Mouse (Mus musculus) neural tube, embryonic 14.5 days (tissue): ENCODE measurements at regions not wholly inside any gene's neighbourhood (a gene's known extent, or its start where the extent isn't known, plus 50 kb on each side); places are given as distances from the start of the nearest gene placed in this dataset.
A peak's percentile ranks its signal among the peaks of the same experiment; 100 is the strongest.

Source experiments
- ATAC-seq: fragments of 200-750 bp; cut with Nextera tagmentation; 2 replicates; pipeline ENCODE4 v1.8.0; 2017; ENCODE audit warnings: low read depth, mild to moderate bottlenecking, moderate TSS enrichment, moderate library complexity
- H3K27ac ChIP-seq: fragments of 300-500 bp; sonication (generic); 2 replicates; pipeline ENCODE4 v1.5.1; 2014; ENCODE audit warnings: low read depth, mild to moderate bottlenecking, control low read depth, low read length, moderate library complexity, mixed read lengths
- H3K27me3 ChIP-seq: fragments of 300-500 bp; sonication (generic); 2 replicates; pipeline ENCODE4 v1.6.1; 2014; ENCODE audit warnings: low read length; ENCODE audit not compliant: control insufficient read depth, insufficient read depth
- H3K36me3 ChIP-seq: fragments of 300-500 bp; sonication (generic); 2 replicates; pipeline ENCODE4 v1.6.1; 2014; ENCODE audit warnings: low read length, mixed read lengths; ENCODE audit not compliant: control insufficient read depth, insufficient read depth
- H3K4me1 ChIP-seq: fragments of 300-500 bp; sonication (generic); 2 replicates; pipeline ENCODE4 v1.6.1; 2014; ENCODE audit warnings: low read length; ENCODE audit not compliant: control insufficient read depth, insufficient read depth
- H3K4me2 ChIP-seq: fragments of 300-500 bp; sonication (generic); 2 replicates; pipeline ENCODE4 v1.6.1; 2014; ENCODE audit warnings: mild to moderate bottlenecking, low read depth, low read length, control low read depth
- H3K4me3 ChIP-seq: fragments of 300-500 bp; sonication (generic); 2 replicates; pipeline ENCODE4 v1.5.1; 2014; ENCODE audit warnings: low read depth, low read length, control low read depth, mixed read lengths
- H3K9ac ChIP-seq: fragments of 300-500 bp; sonication (generic); replicated peaks from 2 replicates; pipeline ENCODE4 v1.6.1; 2014; ENCODE audit warnings: low read depth, mild to moderate bottlenecking, control low read depth, low read length, mixed read lengths
- H3K9me3 ChIP-seq: fragments of 300-500 bp; sonication (generic); 2 replicates; pipeline ENCODE4 v1.6.1; 2016; ENCODE audit warnings: low read length; ENCODE audit not compliant: control insufficient read depth
- whole genome bisulfite sequencing: fragments of 180-500 bp; shearing (Covaris S2); extraction: QIAGEN DNeasy Blood & Tissue Kit; methylation state at CpG from one replicate; pipeline ENCODE4 v1.1.7; 2014; 5-methylcytosine and 5-hydroxymethylcytosine counted together

DNA sequence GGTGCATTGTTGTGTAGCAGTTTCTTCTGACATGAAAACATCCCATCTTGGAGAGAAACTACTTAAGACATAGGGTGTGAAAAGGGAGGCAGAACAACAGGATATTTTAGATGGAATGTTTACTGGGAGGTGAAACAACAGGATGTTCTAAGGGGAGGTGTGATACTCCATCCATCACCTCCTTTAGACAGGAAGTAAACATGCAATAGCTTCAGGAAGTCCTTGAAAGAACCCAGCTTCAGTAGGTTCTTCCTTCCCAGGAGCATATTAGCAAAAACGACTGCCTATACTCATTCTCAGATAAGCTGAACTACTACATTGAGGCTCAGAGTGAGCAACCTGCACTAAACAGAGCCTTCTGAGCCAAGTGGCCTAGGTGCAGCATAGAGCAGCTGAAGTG is 82.6 kb upstream of the Med14 start:
- Histone ChIP-seq H3K4me2 (no peak overlapping the region), H3K27ac (no peak overlapping the region), H3K36me3 (no peaks in the 10 kb centered on the region), H3K9me3 (no peaks in the 10 kb centered on the region), H3K9ac (no peak overlapping the region), H3K27me3 (no peaks in the 10 kb centered on the region), H3K4me1 (no peaks in the 10 kb centered on the region), H3K4me3 (no peak overlapping the region)
- ATAC-seq = no peak
- 60% methylated on average over 1 of the region's 1 CpGs for WGBS

DNA sequence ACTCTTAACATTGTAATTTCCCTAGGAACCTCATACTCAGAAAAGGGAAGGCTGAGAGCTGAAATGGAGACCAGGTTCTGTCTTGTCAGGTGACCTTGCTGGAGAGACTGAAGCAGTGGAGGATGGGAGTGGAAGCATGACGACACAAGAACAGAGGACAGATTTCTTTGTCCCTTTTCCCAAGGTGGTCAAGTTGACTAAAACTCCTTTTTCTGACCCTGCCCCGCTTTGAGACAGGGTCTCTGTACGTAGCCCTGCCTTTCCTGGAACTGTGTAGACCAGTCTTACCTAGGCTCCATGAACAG is 79.1 kb upstream of the Med14 start:
- H3K9me3 ChIP-seq = no peaks in the 10 kb centered on the region
- 56% methylated on average over 3 of the region's 3 CpGs for WGBS
- H3K27ac ChIP-seq = peak overlapping the region; percentile 85
- H3K36me3 ChIP-seq = no peaks in the 10 kb centered on the region
- H3K4me1 ChIP-seq = no peaks in the 10 kb centered on the region
- no peak overlapping the region for H3K4me3 ChIP-seq
- peak; percentile 16; the same call in 1 of the 2 replicates for ATAC-seq
- H3K27me3 ChIP-seq = no peaks in the 10 kb centered on the region
- H3K4me2 ChIP-seq = peak overlapping the region; percentile 43; the same call in 1 of the 2 replicates
- no peak overlapping the region for H3K9ac ChIP-seq

DNA sequence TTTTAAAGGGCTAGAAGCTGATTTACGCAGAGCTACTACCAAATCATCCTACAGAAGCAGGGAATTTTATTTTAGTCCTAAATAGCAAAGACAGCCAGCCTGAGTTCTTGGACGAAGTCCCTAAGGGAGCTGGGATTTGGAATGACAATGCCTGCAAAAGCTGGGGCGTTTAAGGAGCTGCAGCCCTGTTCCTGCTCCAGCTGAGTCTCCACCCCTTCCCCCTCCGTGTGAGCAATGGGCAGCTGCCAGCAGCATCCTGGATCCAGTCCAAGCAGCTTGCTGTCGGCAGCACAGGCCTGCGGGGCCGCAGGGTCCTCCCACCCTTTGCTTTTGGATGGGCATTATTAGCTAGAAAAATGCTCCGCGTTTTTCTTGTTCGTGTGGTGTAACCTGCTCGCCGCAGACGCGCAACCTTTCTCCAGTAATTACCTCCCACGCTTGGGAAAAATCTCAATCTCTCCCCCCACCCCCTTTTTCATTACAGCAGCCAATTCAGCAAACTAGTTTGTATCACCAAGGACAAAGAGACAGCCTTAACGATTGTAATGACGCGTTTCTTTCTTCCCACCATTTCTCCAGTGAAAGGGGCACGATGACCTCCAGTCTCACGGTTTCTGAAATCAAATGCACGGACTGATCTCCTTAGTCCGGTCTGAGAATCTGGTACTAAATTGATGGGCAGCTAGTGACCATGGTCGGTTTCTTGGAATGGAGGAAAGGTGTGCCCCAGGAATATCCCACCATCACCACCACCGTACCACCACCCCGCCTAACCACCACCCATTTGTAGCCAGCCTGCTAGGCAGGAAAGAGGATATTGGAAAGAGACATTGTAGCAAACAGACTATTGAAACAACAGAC is 78.5 kb upstream of the Med14 start:
- peak; percentile 93 for ATAC-seq
- H3K4me2 ChIP-seq = peak overlapping the region; percentile 43
- H3K9ac ChIP-seq = no peak overlapping the region; the same call in 1 of the 2 replicates
- no peaks in the 10 kb centered on the region for H3K36me3 ChIP-seq
- no peaks in the 10 kb centered on the region for H3K27me3 ChIP-seq
- H3K27ac ChIP-seq = peak overlapping the region; percentile 85
- H3K9me3 ChIP-seq = no peaks in the 10 kb centered on the region
- peak overlapping the region; percentile 13; the same call in 1 of the 2 replicates for H3K4me3 ChIP-seq
- no peaks in the 10 kb centered on the region for H3K4me1 ChIP-seq
- 17% methylated on average over 25 of the region's 25 CpGs for WGBS

DNA sequence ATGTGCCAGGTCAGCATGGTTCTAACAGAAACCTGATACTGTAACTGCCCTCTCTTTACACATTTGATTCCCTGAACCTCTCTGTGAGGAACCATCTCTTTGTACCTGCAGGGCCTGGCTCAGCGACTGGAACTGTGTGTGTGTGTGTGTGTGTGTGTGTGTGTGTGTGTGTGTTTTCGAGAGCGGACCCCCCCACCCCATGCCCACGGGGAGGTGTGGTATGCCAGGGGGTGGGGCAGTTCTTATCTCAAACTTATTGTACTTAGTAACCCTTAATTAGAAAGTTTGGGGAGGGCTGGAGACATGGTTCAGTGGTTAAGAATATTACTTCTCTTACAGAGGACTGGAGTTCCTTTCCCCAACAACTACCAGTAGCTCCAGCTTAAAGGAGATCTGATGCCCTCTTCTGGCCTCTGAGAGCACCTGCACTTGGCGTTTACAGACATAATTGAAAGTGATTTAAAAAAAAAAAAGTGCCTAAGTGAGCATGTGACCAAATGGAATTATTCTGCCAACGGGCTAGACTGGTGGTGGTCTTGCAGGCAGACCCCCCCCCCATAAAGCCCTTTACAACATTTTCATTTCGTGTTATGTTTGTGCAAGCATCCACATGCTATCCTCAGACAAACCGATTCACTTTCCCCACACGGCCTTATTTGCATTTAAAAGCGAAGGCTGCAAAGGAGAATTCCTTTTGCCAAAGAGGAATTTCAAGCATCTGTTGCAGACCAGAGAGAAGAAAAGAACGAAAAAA is 77.7 kb upstream of the Med14 start:
- Histone ChIP-seq H3K27me3 (no peaks in the 10 kb centered on the region), H3K4me1 (no peaks in the 10 kb centered on the region), H3K9me3 (no peaks in the 10 kb centered on the region), H3K27ac (peak overlapping the region; percentile 85), H3K4me3 (peak overlapping the region; percentile 13; the same call in 1 of the 2 replicates), H3K9ac (no peak overlapping the region; the same call in 1 of the 2 replicates), H3K36me3 (no peaks in the 10 kb centered on the region), H3K4me2 (peak overlapping the region; percentile 43)
- WGBS = 24% methylated on average over 11 of the region's 11 CpGs
- ATAC-seq = peak; percentile 62

DNA sequence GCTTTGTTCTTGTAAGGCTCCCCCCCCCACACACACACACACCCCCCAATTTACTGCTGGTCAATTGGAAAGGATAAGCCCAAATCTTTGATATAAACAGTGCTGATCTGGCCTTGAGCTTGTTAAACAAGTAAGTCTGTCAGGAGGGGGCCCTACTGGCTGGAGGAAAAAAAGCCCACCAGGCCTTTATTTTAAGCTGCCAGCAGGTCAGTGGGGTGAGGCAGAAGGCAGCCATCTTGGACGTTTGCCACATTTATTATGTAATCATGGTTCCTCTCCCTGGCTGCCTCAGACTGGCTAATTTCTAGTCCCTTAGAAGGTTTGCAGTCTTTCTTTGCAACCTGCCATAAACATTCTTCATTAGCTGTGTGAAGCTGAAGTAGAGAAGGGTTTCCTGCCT is 75.9 kb upstream of the Med14 start:
- no peak overlapping the region for H3K27ac ChIP-seq
- H3K27me3 ChIP-seq = no peaks in the 10 kb centered on the region
- no peak overlapping the region for H3K4me2 ChIP-seq
- no peaks in the 10 kb centered on the region for H3K9me3 ChIP-seq
- no peak overlapping the region for H3K4me3 ChIP-seq
- no peak for ATAC-seq
- no peaks in the 10 kb centered on the region for H3K4me1 ChIP-seq
- no peak overlapping the region for H3K9ac ChIP-seq
- no peaks in the 10 kb centered on the region for H3K36me3 ChIP-seq
- 25% methylated on average over 1 of the region's 1 CpGs for WGBS

DNA sequence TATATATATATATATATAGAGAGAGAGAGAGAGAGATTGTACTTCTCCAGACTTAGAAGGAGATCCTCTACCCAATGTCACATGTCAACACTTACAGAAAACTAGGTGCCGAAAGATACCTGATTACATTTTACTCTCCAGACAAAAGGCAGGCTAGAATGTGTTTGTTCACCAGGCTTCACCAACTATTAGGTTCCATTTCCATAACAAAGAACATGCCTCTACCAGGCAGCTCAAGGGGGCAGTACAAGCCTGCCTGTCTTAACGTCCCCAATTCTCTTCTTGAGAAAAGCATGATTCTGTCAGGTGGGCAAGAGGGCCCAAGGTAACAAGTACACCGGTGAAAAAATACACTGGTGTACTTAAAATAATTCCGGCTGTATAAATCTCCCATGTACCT is 72.8 kb upstream of the Med14 start:
- no peaks in the 10 kb centered on the region for H3K9me3 ChIP-seq
- WGBS = 59% methylated on average over 4 of the region's 4 CpGs
- H3K4me1 ChIP-seq = no peaks in the 10 kb centered on the region
- H3K9ac ChIP-seq = no peak overlapping the region
- no peaks in the 10 kb centered on the region for H3K36me3 ChIP-seq
- ATAC-seq = no peak
- no peak overlapping the region for H3K4me2 ChIP-seq
- no peak overlapping the region for H3K4me3 ChIP-seq
- H3K27ac ChIP-seq = no peak overlapping the region
- H3K27me3 ChIP-seq = no peaks in the 10 kb centered on the region

DNA sequence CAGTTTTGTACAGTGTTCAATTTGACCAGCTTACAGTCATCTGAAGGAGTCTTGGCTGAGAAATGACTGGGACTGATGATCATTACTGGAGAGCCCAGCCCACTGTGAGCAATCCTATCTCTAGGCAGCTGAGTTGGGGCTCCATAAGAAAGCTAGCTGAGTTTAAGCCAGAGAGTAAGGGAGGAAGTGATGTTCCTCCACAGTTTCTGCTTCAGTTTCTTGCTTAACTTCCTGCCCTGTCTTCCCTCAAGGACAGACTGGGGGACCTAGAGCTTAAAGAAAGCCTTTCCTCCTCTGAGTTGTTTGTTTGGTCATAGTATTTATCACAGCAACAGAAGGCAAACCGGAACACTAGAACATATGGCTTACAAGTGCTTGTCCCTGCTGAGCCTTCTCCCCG is 70.8 kb upstream of the Med14 start:
- no peak overlapping the region for H3K4me3 ChIP-seq
- no peaks in the 10 kb centered on the region for H3K27me3 ChIP-seq
- H3K27ac ChIP-seq = no peak overlapping the region
- H3K4me2 ChIP-seq = no peak overlapping the region
- no peaks in the 10 kb centered on the region for H3K4me1 ChIP-seq
- H3K36me3 ChIP-seq = no peaks in the 10 kb centered on the region
- no peaks in the 10 kb centered on the region for H3K9me3 ChIP-seq
- no peak overlapping the region for H3K9ac ChIP-seq
- 77% methylated on average over 2 of the region's 2 CpGs for WGBS
- ATAC-seq = no peak

DNA sequence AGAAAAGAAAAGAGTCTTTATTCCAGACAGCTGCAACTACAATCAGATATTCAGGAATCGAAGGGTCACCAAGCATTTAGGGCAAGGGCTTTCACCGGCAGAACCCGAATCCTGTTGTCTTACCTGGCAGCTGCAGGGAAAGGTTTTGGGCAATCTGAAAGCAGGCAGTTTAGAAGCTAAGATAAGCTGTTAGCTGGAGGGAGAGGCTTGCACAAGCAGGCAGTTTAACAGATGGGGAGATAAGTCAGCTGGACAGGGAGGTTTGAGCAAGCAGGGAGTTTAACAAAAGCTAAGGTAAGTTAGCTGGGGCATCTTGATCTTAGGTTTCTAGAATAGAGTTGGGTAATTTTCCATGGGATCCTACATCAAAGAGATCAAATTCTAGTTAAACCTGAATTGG is 67.3 kb upstream of the Med14 start:
- Histone ChIP-seq H3K9me3 (no peaks in the 10 kb centered on the region), H3K9ac (no peak overlapping the region), H3K4me1 (no peaks in the 10 kb centered on the region), H3K36me3 (no peaks in the 10 kb centered on the region), H3K27me3 (no peaks in the 10 kb centered on the region), H3K4me3 (no peak overlapping the region), H3K4me2 (no peak overlapping the region), H3K27ac (no peak overlapping the region)
- no peak for ATAC-seq
- 67% methylated on average over 3 of the region's 3 CpGs for WGBS

DNA sequence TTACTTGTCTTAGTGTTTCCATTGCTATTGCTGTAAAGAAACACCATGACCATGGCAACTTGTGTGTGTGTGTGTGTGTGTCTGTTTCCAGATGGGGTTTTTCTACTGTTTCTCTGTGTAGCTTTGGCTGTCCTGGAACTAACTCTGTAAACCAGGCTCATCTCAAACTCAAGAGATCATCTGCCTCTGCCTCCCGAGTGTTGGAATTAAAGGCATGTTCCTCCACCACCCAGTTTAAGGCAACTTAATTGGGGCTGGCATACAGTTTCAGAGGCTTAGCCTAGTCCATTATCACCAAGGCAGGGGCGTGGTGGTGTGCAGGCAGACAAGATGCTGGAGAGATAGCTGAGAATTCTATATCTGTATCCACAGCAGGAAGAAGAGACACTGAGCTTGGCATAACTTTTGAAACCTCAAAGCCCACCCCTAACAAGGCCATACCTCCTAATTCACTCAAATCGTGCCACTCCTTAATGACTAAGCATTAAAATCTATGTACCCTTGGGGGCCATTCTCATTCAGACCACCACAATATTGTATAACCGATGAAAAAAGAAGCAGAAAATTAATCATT is 65.5 kb upstream of the Med14 start:
- no peak overlapping the region for H3K9ac ChIP-seq
- 80% methylated on average over 4 of the region's 4 CpGs for WGBS
- H3K27ac ChIP-seq = no peak overlapping the region
- no peak overlapping the region for H3K4me3 ChIP-seq
- no peak for ATAC-seq
- no peaks in the 10 kb centered on the region for H3K4me1 ChIP-seq
- no peaks in the 10 kb centered on the region for H3K36me3 ChIP-seq
- H3K9me3 ChIP-seq = no peaks in the 10 kb centered on the region
- no peaks in the 10 kb centered on the region for H3K27me3 ChIP-seq
- no peak overlapping the region for H3K4me2 ChIP-seq
